ENCODE assay signal across 24 mouse cellular contexts in the genomic region with DNA sequence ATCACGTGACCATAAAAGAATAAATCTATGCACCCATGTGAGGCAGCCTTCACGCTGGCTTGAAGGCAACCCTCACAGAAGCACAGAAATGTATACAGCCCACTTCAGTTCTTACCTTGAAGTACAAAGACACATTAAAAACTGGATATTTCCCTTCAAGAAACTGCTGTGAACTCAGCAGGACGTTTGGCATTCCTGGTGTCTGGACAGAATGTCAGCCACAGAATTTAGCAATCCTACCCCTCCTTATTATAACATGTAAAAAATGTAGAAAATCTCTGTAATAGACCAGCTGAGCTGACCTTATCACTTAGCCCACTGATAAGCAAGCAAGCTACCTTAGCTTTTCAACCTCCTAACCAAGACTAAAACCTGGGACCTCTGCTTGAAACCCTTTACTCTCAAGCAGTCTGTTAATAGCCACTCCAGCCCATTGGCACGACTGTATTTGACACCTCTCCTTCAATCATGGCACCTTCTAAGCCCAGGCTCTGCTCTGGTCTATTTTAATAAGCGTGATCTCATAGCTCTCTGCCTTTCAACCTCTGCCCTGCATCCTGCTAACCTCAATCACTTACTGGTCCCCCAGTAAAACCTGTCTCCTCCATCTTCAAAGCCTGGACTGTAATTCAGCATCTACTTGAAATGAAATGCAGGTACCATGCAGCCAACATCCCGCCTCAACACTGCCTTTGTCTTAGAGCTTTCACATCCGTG.
DNase-seq lines count a peak whose midpoint lies in the region; ATAC-seq and TF ChIP-seq lines count a peak whose summit lies in the region.
"Had no signal": no experiment of that assay in that cellular context is flagged by ENCODE, and none has a peak within 500 bp of the region (broad histone marks: within the 10 kb centered on the region; RNA-seq: fewer than 3 reads in every experiment).

No protein-coding gene starts in this region.

- no peak overlapping the region for H3K4me2 ChIP-seq in heart, embryonic 14.5 days (ENCODE audit: low read length)
- H3K4me2 ChIP-seq in lung, postnatal 0 days (replicated peaks; ENCODE audit: low read depth, low read length) = no peak overlapping the region
- peak overlapping the region; percentile 86 for H3K4me2 ChIP-seq in myocyte (ENCODE audit: low read depth)
- H3K4me2 ChIP-seq: embryonic facial prominence, embryonic 13.5 days; hindbrain, embryonic 12.5 days; liver, embryonic 13.5 days; neural tube, embryonic 15.5 days; stomach, embryonic 15.5 days had no signal

- H3K79me2 ChIP-seq in myocyte (ENCODE audit: control insufficient read depth, insufficient read depth) = peaks cover 92% of the 10 kb centered on the region

- H3K9me3 ChIP-seq in heart, embryonic 14.5 days (ENCODE audit: control insufficient read depth, low read length) = no peaks in the 10 kb centered on the region
- H3K9me3 ChIP-seq in lung, postnatal 0 days (ENCODE audit: low read length) = no peaks in the 10 kb centered on the region
- H3K9me3 ChIP-seq: embryonic facial prominence, embryonic 13.5 days; hindbrain, embryonic 12.5 days; liver, embryonic 13.5 days; neural tube, embryonic 15.5 days; stomach, embryonic 15.5 days had no signal

- no peak for DNase-seq in heart, postnatal 25 days (ENCODE audit: low spot score)
- DNase-seq in lung, postnatal 0 days (ENCODE audit: low spot score) = peak; percentile 78
- DNase-seq in lung, adult 18-20 months = no peak
- peak; percentile 37 for DNase-seq in R1 (ENCODE audit: low read depth, low spot score)
- no peak for DNase-seq in left cerebral cortex, adult 9 months (ENCODE audit: low spot score in 2 of 2)
- DNase-seq: cerebellum, adult 2 months; cerebellum, postnatal 36 days; embryo, embryonic 11 days; gastrocnemius, postnatal 10 days; kidney, adult 18-20 months; kidney, postnatal 4 days; liver, embryonic 13.5 days; right cerebral cortex, adult 18-20 months; right cerebral cortex, postnatal 4 days; thymus, postnatal 25 days had no signal

- peak overlapping the region; percentile 4 to 61; a peak in 1 of 4 replicates for H3K27ac ChIP-seq in heart, embryonic 14.5 days (replicated peaks in 1 of 2; ENCODE audit: control insufficient read depth in 1 of 2, insufficient read depth in 1 of 2, low read depth in 2 of 2, low read length in 2 of 2)
- H3K27ac ChIP-seq in lung, postnatal 0 days (ENCODE audit: low read length) = peak overlapping the region; percentile 48
- H3K27ac ChIP-seq: embryonic facial prominence, embryonic 13.5 days; hindbrain, embryonic 12.5 days; liver, embryonic 13.5 days; neural tube, embryonic 15.5 days; stomach, embryonic 15.5 days had no signal

- intact Hi-C loops in heart, postnatal 25 days (cut with DNase I) = no loop called here

- H3ac ChIP-seq in myocyte (ENCODE audit: control insufficient read depth, insufficient read length) = no peak overlapping the region

- H3K4me1 ChIP-seq in heart, embryonic 14.5 days (ENCODE audit: control insufficient read depth in 2 of 2, insufficient read depth in 2 of 2, low read length in 2 of 2) = peaks cover 37 to 86% of the 10 kb centered on the region in 2 experiments
- peaks cover 44% of the 10 kb centered on the region for H3K4me1 ChIP-seq in lung, postnatal 0 days (ENCODE audit: insufficient read depth, low read depth, low read length)

- no peaks in the 10 kb centered on the region for H3K27me3 ChIP-seq in heart, embryonic 14.5 days (ENCODE audit: control insufficient read depth, insufficient read depth, low read length)
- H3K27me3 ChIP-seq in lung, postnatal 0 days (replicated peaks; ENCODE audit: insufficient read depth, low read length) = no peaks in the 10 kb centered on the region
- H3K27me3 ChIP-seq in myocyte (ENCODE audit: control insufficient read depth, insufficient read depth, insufficient read length) = no peaks in the 10 kb centered on the region
- H3K27me3 ChIP-seq: embryonic facial prominence, embryonic 13.5 days; hindbrain, embryonic 12.5 days; liver, embryonic 13.5 days; neural tube, embryonic 15.5 days; stomach, embryonic 15.5 days had no signal

- ATAC-seq in heart, embryonic 14.5 days (ENCODE audit: insufficient number of reproducible peaks, insufficient read depth, low FRiP score, low read depth) = no peak
- peak; percentile 75 for ATAC-seq in lung, postnatal 0 days
- no peak for ATAC-seq in erythroblast, adult 5-6 weeks (replicated peaks; ENCODE audit: low FRiP score, poor library complexity, severe bottlenecking)
- ATAC-seq: forebrain, embryonic 14.5 days; midbrain, embryonic 16.5 days had no signal

- H3K36me3 ChIP-seq in heart, embryonic 14.5 days (ENCODE audit: control insufficient read depth, insufficient read depth, low read length) = no peaks in the 10 kb centered on the region
- H3K36me3 ChIP-seq in lung, postnatal 0 days (ENCODE audit: insufficient read depth, low read length) = no peaks in the 10 kb centered on the region
- no peaks in the 10 kb centered on the region for H3K36me3 ChIP-seq in myocyte (ENCODE audit: control insufficient read depth, insufficient read depth)
- H3K36me3 ChIP-seq: embryonic facial prominence, embryonic 13.5 days; hindbrain, embryonic 12.5 days; liver, embryonic 13.5 days; neural tube, embryonic 15.5 days; stomach, embryonic 15.5 days had no signal

- no peak for TF ChIP-seq POLR2A in myocyte (IDR thresholded peaks at IDR 0.05; ENCODE audit: insufficient read length, low read depth)

- no peak for TF ChIP-seq CTCF in lung, postnatal 0 days (IDR thresholded peaks at IDR 0.05)

- peak; percentile 92 for TF ChIP-seq EP300 in lung, postnatal 0 days (IDR thresholded peaks at IDR 0.05)

- 42% methylated on average over 7 of the region's 7 CpGs for WGBS in heart, embryonic 14.5 days
- 37% methylated on average over 7 of the region's 7 CpGs for WGBS in lung, postnatal 0 days

- no peak overlapping the region for H3K4me3 ChIP-seq in heart, embryonic 14.5 days (ENCODE audit: control insufficient read depth in 1 of 2, insufficient read depth in 1 of 2, low read depth in 1 of 2, low read length in 2 of 2)
- no peak overlapping the region for H3K4me3 ChIP-seq in lung, postnatal 0 days (ENCODE audit: low read depth, low read length)
- no peak overlapping the region for H3K4me3 ChIP-seq in myocyte
- H3K4me3 ChIP-seq: embryonic facial prominence, embryonic 13.5 days; hindbrain, embryonic 12.5 days; liver, embryonic 13.5 days; neural tube, embryonic 15.5 days; stomach, embryonic 15.5 days had no signal

- H3K9ac ChIP-seq in heart, embryonic 14.5 days (ENCODE audit: low read length) = no peak overlapping the region
- H3K9ac ChIP-seq in lung, postnatal 0 days (replicated peaks; ENCODE audit: low read depth) = no peak overlapping the region
- H3K9ac ChIP-seq: embryonic facial prominence, embryonic 13.5 days; hindbrain, embryonic 12.5 days; liver, embryonic 13.5 days; neural tube, embryonic 15.5 days; stomach, embryonic 15.5 days had no signal

TF ChIP-seq in myocyte, 11 proteins besides CTCF, POLR2A, EP300 and RAD21:
- TF ChIP-seq CEBPB (IDR thresholded peaks at IDR 0.05; ENCODE audit: insufficient read depth, poor library complexity, severe bottlenecking) (peak; percentile 68; the same call in 1 of the 2 replicates), MYOD1 (IDR thresholded peaks at IDR 0.05; ENCODE audit: control insufficient read depth in 1 of 3, insufficient read length in 2 of 3, low read depth in 2 of 3) (no peak)

Comparison
In these comparisons a context has a peak if more than half of its experiments do, and no peak if none do; other contexts are left out.
1. DNase-seq: peak in lung, postnatal 0 days (single experiment) and R1 (single experiment); none in heart, postnatal 25 days (single experiment), lung, adult 18-20 months (0 of 2) and left cerebral cortex, adult 9 months (0 of 2).